Mouse (Mus musculus): ENCODE data around the gene Fam81a. TPM values are rescaled to one million over a fixed set of nuclear protein-coding genes. Genes with fewer than 3 reads are reported as not detected.

The Fam81a gene
- total RNA-seq, 1 experiment from 2014 or later: 3.4 TPM

DNA sequence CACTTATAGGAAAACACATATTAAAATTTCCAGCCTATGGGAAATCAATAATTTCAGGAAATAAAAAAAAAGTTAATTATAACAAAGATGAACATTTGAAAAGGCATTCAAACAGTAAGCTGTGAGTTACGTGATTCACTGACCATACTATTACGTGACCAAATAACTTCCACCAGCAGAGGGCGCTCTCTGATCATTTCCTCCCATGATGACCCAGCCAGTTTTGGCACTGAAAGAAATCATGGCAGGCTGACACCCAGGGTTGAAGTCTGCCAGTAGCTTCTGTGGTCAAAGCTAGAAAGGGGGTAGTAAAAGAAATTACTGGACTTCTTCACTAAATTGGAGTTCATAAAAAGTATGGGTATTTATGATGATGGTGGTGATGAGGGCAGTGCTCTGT, 33.1 kb downstream of the Fam81a start:
- DNase-seq: peak; percentile 89

DNA sequence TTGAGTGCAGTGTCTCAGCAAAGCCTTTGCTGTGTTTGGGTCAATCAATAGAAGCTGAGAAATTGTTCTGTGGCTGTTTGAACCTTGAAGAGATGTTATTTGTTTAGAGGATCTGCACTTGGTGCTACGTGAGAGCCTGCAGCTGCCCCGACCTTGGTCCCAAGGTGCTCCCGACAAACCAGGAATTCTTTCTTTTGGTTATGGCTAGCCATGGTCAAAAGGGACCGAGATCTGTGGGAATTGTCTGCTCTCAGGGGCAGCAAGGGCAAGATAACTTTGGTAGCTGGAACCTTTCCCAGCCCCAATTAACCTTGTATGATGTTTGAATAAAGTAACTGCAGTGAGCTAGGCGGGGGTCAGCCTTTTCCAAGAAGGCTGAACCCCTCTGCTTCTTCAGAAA, 34.2 kb downstream of the Fam81a start:
- DNase-seq: no peak

DNA sequence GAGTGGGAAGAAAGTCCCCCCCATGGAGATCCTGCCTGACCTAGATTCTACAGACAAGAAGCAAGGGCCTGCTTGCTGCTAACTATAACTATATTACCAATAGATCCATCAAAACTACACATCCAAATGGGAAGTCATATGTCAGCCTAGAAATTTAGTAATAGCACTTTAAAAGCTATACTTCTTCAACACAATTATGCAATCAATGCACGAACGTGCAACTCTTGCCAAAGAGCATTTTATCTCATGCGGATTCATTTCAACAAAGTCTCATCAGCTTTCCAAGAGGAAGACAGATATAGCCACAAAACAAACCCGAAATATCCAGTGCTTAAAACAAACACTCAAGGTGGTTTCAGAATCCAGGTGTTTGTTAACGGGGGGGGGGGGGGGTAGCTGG, 36.8 kb downstream of the Fam81a start:
- DNase-seq: no peak

DNA sequence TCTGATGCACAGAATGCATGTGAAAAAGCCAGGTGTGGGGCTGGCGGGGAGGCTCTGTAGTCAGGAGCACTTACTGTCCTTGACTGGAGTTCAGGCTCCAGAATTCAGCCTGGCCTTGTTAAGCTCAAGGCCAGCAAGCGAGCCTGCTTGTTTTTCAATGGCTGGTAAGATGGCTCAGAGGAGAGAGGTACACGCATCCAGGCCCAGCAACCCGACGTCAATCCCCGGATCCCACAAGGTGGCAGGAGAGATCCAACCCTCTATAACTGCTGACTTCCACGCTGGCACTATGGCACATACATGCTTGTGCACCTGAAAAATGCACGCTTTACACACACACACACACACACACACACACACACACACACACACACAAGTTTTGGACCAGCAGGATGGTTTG, 39.3 kb downstream of the Fam81a start:
- DNase-seq: peak; percentile 28

DNA sequence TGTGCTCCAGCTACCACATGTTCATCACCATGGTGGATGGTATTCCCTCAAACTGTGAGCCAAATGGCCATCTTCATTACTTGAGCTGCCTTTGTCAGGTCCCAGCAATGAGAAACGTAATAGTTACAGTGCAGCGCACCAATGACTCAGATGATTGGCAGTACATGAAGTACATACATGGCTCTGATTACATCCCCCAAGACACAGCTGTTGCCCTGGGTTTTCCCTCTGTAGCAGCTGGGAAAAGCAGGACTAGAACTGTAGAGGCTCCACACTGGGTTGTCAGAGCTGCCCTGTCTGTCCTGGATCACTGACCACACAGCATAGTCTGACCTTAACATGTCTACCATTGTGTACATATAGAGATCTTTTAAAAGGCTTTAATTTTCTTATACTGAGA, 44.8 kb downstream of the Fam81a start:
- DNase-seq: no peak

DNA sequence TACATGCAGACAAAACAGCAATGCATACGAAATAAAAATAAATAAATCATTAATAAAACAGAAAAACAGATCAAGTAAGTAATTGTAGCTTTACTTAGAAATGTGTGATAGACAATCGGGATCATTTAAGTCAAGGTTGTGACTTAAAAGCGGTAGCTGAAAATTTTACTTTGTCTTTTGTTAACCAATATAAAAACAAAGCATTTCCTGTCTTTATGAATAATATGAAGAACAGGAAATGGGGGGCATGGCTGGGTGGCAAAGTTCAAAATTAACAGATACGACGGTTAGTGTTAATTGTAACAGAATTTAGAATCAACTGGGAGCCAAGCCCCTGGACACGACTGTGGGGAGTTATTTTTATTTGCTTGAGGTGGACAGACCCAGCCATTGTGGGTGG, 47.3 kb downstream of the Fam81a start:
- no peak for DNase-seq

DNA sequence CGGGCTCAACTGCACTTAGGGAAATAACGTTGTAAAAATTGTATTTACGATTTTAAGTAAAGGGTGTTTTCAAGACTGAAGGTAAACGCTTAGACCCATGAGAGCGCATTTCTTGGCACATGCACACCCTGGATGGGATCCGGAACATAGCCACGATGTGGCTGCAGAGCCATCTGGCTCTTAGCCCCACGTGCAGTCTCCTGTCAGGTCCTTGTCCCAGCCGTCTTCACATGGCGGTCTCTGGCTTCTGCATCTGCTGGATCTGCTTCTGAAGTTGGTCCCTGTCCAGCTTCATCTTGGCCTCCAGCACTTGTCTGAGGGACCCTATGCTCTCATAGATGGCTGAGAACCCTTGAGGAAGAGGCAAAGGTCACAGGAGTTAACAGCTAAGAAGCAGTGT, 51.8 kb downstream of the Fam81a start:
- DNase-seq: no peak

DNA sequence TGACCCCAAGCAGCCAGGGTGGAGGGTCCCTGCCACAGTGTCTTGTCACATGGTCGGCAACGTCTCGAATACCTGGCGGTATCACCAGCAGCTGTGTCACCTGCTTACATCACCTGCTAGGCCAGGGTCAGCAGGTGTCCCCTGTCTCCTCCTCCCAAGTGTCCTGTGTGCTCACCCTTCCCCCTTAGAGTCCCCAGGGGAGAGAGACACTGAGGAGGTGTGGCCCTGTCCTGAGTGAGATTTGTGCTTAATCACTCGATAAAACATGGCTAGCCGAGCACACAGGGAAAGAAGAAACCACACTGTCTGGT, 53.6 kb downstream of the Fam81a start:
- no peak for DNase-seq

DNA sequence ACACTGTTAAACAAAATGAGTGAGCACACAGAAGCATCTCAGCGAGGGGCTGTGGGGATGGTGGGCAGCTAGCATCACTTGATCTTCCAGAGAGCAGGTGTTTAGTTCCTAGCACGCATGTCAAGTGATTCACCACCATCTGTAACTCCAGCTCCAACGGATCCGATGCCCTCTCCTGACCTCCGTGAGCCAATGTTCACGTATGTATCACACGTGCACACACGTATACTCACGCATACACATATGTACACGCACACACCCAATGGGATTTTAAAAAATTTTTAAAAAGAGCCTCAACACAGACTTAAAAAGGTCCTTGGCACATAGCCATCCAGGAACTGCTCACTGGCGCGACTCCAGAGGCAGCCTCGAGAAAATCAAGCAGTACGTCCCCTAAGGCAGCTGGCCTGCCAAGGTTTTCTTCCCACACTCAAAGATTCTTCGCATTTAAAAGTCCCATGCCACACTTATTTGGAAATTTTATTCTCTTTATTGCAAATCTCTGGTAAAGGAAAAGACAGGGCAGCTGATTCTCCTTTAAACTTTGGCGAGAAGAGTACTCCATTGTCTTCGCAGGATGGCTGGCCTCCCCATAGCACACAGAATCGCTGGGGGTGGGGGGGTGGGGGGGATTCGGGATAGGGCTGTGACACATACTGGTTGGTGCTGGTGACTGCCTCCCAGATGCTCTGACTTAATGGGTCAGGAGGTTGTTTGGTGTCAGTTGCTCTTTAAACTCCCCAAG, 54.1 kb downstream of the Fam81a start:
- peak; percentile 64 for DNase-seq

DNA sequence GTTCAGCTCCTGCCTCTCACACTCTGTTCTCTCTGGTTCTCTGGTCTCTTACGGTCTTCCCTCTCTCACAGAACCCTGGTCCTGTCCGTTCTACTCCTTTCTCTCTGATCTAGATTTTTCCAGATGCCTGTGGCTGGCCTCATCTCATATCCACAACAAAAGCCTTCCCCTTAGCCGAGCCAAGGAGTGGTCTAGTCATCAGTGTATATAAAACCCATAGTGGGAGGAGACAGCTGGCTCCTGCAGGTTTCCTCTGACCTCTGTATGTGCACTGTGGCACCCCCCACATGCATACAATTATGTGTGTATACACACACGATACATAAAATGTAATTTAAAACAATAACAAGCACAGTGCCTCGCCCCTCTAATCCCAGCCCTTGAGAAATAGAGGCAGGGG, 55.0 kb downstream of the Fam81a start:
- DNase-seq: no peak

DNA sequence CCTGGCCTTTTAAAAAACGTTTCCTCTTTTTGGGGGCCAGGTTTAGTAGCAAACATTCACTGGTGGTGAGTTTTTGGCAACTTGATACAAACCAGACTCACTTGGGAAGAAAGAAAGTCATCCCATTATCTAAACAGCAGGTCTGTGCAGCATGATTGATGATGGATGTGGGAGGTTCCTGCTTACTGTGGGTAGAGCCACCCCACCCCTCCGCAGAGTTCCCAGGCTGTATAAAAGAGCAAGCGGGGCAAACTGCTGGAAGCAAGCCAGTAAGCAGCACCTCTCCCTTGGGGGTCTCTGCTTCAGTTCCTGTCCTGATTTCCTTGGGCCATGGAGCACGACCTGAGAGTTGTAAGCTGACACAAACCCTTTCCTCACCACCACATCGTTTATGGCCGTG, 56.3 kb downstream of the Fam81a start:
- DNase-seq: no peak

DNA sequence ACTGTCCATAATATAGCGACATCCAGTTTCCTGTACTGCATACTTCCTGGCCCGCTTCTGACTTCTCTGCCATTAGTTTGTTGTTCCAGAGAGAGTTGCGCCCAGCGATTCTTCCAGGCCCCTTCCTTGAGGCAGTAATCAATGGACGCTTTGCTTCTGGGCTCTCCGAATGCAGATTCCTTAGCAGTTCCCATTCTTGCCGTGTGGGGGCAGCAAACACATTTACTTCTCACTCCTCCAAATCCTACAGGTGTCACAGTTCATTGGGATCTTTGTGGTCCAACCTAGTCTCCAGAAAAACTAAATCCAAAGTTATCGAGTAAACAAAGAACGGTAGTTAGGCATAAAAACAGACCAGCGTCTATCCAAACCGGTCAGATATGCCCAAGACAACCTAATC, 58.3 kb downstream of the Fam81a start:
- DNase-seq: peak; percentile 49

DNA sequence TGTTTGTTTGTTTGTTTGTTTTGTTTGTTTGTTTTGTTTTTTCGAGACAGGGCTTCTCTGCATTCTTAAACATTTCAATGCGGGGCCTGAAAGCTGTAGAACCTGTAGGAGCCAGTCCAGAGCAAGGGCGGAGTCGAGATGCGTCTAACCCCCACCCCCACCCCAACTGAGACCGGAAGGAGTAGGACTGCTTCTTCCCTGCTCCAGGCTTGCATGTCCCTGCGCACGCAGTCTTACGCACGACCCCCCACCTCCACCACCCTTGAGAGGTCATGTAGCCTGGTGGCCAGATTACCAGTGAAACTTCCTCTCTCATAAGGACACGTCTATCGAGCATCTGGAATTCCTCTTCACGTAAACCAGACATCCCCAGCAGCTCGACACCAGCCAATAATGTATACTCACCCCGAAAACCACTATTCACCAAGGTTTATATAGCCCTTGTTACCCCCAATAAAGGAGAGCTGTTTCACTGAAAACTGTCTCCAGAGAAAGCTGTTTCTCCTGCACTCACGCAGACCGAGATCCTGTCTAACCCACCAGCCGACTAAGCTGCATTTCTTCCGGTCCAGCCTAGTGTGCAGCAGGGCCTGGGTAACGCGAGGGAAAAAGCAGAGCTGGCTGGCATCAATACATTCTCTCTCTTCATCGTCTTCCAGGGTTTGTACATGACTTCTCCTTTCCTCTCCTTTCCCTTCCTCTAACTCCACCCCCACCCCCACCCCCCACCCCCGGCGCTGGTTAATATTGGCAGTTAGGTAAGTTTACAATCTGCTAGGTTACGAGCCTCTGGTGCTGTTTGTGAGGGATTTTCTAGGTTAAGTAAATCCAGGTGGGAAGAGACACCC, 59.8 kb downstream of the Fam81a start:
- no peak for DNase-seq

DNA sequence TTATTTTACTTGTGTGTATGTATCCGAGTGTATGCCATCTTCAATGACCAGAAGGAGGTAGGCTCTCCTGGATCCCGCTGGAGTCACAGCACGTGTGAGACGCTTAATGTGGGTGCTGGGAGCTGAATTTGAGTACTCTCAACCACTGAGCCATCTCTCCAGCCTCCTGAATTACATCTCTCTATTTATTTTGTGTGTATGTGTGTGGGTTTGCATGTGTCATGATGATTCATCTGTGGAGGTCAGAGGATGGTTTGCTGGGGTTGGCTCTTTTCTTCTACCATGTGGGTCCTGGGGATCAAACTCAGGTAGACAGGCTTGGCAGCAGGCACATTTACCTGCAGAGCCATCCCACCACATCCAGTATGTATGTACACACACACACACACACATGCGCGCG, 60.6 kb downstream of the Fam81a start:
- DNase-seq: no peak

DNA sequence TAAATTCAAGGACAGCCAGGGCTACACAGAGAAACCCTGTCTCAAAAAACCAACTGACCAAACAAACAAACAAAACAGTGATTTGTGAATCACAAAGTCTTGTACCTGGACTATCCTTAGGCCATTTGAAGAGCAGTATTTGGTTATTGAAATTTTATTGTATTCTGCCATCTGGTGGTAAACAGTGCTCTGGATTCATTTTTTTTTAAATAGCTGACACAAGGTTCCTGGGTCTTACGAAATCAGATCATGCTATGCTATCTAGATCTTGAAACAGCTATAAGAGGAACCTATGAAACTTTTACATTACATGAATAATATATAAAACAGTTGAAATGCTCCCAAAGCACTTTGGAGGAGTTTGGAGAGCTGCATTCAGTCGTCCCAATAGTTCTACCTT, 61.4 kb downstream of the Fam81a start:
- DNase-seq: no peak

DNA sequence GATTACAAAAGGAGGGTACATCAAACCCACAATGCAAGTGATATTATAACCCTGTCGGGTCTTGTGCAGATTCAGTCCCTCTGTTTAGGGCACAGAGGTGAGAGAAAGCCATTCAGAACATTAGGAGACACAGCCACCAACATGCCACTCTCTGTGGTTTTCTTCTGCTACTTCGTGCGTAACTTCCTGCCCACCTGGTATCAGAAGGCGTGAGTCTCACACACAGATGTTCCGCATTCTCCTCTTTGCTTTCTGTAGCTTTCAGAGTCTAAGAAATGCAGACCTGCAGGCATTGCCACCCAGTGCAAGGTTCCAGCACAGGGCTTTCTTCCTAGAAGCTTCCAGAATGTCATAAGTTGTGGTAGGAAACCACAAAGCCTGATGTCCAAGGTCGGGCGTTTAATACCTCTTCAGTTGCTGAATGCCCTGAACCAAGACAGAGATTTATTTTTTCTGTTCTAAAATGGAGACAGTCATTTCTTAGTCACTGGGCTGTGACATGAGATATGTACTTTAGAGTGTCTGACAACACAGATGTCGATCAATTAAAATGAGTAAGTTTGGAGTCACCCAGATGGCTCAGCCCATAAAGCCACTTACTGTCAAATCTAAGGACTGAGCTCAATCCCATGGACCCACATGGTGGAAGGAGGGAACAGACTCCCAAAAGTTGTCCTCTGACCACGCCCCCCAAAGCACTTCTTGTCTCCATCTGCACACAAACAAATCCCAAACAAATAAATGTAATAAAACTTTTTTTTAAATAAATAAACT, 62.1 kb downstream of the Fam81a start:
- peak; percentile 29 for DNase-seq

DNA sequence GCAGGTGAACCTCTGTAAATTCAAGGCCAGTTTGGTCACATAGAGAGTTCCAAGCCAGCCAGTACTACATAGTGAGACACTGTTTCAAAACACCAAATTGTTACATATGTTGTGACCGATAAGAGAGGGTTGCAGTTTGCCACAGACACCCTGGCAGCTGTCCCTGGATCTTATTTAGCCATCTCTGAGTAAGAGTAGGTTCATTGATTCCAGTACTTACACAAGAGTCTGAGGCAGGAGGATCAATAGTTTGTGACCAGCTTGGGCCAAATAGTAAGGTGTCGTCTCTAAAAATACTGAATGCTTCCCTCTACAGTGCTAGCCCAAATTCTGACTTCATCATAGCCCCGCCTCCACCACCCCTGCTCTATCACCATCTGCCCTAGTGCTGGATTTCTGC, 64.3 kb downstream of the Fam81a start:
- no peak for DNase-seq

DNA sequence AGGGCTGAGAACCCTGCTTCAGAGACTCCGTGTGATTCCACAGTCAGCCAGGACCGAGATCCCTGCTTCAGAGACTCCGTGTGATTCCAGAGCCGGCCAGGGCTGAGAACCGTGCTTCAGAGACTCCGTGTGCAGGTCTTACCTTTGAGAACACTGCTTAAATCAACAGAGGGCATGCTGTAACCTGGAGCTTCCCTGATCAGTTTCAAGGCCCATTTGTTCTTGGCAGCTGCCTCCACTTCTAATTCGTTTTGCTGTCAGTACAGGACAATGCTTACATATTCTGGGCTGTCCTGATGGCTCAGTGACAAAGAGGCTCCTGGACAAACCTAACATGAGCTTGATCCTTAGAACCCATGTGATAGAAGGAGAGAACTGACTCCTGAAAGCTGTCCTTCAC, 65.2 kb downstream of the Fam81a start:
- no peak for DNase-seq

DNA sequence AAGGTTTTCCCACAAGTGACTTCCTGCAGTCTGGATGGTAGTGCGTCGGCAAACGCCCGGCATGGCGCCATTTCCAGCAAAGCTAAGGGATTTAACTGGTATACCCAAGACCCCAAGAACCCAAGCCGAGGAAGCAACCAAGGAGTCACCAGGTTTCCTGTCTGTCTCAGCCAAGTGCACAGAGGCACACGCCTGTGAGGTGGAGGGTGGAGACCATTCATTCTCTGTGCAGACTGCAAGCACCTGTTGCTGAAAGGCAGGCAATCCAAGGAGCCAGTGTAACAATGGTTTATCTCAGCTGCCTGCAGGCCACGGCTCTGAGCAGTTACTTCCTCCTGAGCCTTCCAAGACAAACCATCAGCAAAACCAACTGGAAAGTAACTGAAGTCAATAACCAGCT, 70.0 kb downstream of the Fam81a start:
- DNase-seq: no peak

DNA sequence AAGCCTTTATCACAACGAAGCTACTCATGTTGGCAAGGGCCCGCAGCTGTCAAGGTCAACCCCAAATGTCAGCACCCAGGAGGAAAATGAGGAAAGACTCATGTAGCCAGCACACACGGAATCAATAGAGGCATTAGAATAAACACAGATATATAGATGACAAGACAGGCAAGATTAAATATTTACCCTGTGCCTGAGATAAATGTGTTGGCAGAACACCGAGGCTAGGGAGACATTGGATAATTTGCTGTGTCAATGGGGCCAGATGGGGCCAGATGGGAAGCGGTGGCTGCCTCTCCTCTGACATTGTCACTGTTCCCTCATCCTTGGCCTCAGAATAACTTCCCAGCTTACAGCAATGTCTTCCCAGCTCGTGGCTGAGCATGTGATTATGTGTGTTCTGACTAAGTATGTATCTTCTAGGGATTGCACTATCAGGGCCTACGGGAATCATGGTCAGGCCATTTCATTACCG, 72.4 kb downstream of the Fam81a start:
- peak; percentile 67 for DNase-seq

DNA sequence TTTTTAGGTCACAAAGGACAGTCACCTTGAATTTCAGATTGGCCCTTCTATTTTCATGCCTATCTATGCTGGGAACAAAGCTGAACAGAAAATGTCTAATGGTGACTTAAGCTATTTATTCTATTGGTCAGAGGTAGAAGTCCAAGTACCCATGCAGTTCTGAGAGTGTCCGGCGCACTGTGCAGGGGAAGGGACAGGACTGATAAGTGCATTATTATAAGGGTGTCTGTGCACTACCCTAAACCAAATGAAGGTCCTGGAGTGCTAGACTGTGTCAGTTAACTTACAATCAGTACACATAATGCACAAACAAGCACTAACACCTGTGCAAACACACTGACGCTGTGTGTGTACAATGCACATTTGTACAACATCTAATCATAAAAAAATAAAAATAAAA, 74.9 kb downstream of the Fam81a start:
- DNase-seq: no peak

DNA sequence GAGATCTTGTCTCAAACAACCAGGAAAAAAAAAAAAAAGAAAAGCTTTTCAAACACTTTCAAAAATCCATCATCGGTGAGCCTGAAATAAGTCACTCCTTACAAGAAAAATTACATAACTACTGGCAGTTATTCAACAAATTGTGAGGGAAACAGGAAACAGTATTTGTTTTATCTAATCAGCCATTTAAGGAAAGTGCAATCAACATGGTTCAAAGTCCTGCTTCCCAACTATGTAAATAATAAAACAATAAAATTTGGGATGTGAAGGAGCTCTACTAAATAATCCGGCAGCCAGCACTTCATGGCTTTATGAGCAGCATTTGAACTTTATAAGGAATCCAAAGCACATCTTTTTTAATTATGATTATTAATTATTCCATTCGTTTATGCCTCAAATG, 80.3 kb downstream of the Fam81a start:
- no peak for DNase-seq

DNA sequence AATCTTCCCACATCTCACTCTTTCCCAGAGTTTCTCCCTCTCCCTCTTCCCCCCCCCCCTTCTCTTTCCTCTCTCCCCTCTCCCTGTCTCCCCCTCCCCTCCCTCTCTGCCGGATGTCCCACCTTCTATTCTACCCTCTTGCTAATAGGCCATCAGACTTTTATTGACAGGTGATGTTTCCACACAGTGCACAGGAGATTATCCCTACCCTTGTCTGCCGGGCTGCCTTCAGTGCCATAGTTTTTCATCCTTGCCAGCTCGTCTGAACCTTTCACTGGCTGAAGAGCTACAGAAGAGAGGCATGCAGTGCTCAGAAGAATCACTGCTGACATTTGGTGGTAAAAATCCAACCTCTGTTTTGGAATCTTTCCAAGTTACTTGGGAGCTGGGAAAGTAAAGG, 88.9 kb downstream of the Fam81a start:
- DNase-seq: no peak

Data from adrenal gland, postnatal 14 days (tissue).